Mouse (Mus musculus) spleen, postnatal 36 days (tissue): ENCODE results near the gene Cox7a2l.

ENCODE experiments used
- DNase-seq, 2 experiments: peaks; one replicate each; pipeline ENCODE4 v3.0.0; 2022; ENCODE audit warnings: low spot score in 2 of 2, mixed read lengths in 1 of 2

Gene Cox7a2l

GRCm38 (mm10) chr17:83453587-83453986, 63.5 kb downstream of the Cox7a2l start:
- no peak for DNase-seq

- DNase-seq = no peak
These were observed 64.7 kb downstream of the Cox7a2l start for GRCm38 (mm10) chr17:83452451-83452850.
